Mouse (Mus musculus) liver, embryonic 14.5 days (tissue): ENCODE measurements around the gene Birc5.

ENCODE experiments used
- CTCF ChIP-seq: IDR thresholded peaks from 2 replicates; pipeline ENCODE4 v1.5.1; 2016; ENCODE audit warnings: antibody characterized with exemption, low read depth, control low read depth
- EP300 ChIP-seq: IDR thresholded peaks from 2 replicates; pipeline ENCODE4 v1.6.1; 2016; ENCODE audit warnings: antibody characterized with exemption, low read depth

- no peak for TF ChIP-seq CTCF
- TF ChIP-seq EP300 = no peak
Measured at GRCm38 (mm10) chr11:117822728-117823241, 26.3 kb upstream of the Birc5 start.
